Mouse (Mus musculus) intestine, embryonic 14.5 days (tissue): ENCODE data around the gene Katnb1. TPM values are rescaled to one million over a fixed set of nuclear protein-coding genes. Genes with fewer than 3 reads are reported as not detected.
A peak's percentile ranks its signal among the peaks of the same experiment; 100 is the strongest.

ENCODE experiments used
- ATAC-seq: fragments of 200-750 bp; cut with Nextera tagmentation; replicated peaks from 2 replicates; pipeline ENCODE4 v1.8.0; 2017; ENCODE audit warnings: low read depth, moderate number of reproducible peaks, moderate TSS enrichment, moderate library complexity; ENCODE audit not compliant: low FRiP score, low TSS enrichment
- DNase-seq: peaks from one replicate; pipeline ENCODE4 v3.0.0-alpha.2; 2018; ENCODE audit warnings: low spot score
- H3K27ac ChIP-seq: fragments of 300-500 bp; sonication (generic); 2 replicates; pipeline ENCODE4 v1.5.1; 2014; ENCODE audit warnings: low read depth, mild to moderate bottlenecking, control low read depth
- H3K27me3 ChIP-seq: fragments of 300-500 bp; sonication (generic); replicated peaks from 2 replicates; pipeline ENCODE4 v1.6.1; 2014; ENCODE audit warnings: low read length, control low read depth; ENCODE audit not compliant: control insufficient read depth, insufficient read depth
- H3K36me3 ChIP-seq: fragments of 300-500 bp; sonication (generic); 2 replicates; pipeline ENCODE4 v1.6.1; 2014; ENCODE audit warnings: low read length, control low read depth; ENCODE audit not compliant: control insufficient read depth, insufficient read depth
- H3K4me1 ChIP-seq: fragments of 300-500 bp; sonication (generic); replicated peaks from 2 replicates; pipeline ENCODE4 v1.6.1; 2014; ENCODE audit warnings: low read length, control low read depth, mixed read lengths; ENCODE audit not compliant: control insufficient read depth, insufficient read depth
- H3K4me2 ChIP-seq: fragments of 300-500 bp; sonication (generic); 2 replicates; pipeline ENCODE4 v1.6.1; 2014; ENCODE audit warnings: low read length
- H3K4me3 ChIP-seq: fragments of 300-500 bp; sonication (generic); 2 replicates; pipeline ENCODE4 v1.5.1; 2014; ENCODE audit warnings: low read depth, low read length, control low read depth, mixed read lengths
- H3K9ac ChIP-seq: fragments of 300-500 bp; sonication (generic); 2 replicates; pipeline ENCODE4 v1.6.1; 2014; ENCODE audit warnings: mild to moderate bottlenecking, low read length
- H3K9me3 ChIP-seq: fragments of 300-500 bp; sonication (generic); 2 replicates; pipeline ENCODE4 v1.6.1; 2016; ENCODE audit warnings: low read length, control low read depth; ENCODE audit not compliant: control insufficient read depth
- WGBS: fragments of 180-500 bp; shearing (Covaris S2); extraction: QIAGEN DNeasy Blood & Tissue Kit; methylation state at CpG from one replicate; pipeline ENCODE4 v1.1.7; 2014; 5-methylcytosine and 5-hydroxymethylcytosine counted together
- polyA plus RNA-seq: library from polyadenylated mRNA; unstranded; fragments of >200 nt; fragmentation: Nextera tagmentation; extraction: Ambion mirVana; gene quantifications from 2 replicates; pipeline ENCODE4 v1.2.1, GENCODE M21; 2014

Gene Katnb1
- polyA plus RNA-seq, 1 experiment from 2014 or later = 18.5 TPM

- H3K9ac ChIP-seq = no peak overlapping the region
- WGBS = 78% methylated on average over 1 of the region's 1 CpGs
- peaks cover 42% of the 10 kb centered on the region for H3K4me1 ChIP-seq
These were observed 60.0 kb downstream of the Katnb1 start for GRCm38 (mm10) chr8:95141026-95141425.

GRCm38 (mm10) chr8:95141469-95142074 lies 60.6 kb downstream of the Katnb1 start:
- no peak for DNase-seq
- no peaks in the 10 kb centered on the region for H3K27me3 ChIP-seq
- H3K4me2 ChIP-seq = peak overlapping the region; percentile 64
- 0% methylated on average over 6 of the region's 6 CpGs for WGBS
- no peaks in the 10 kb centered on the region for H3K36me3 ChIP-seq
- H3K27ac ChIP-seq = peak overlapping the region; percentile 16; the same call in 1 of the 2 replicates
- H3K4me1 ChIP-seq = peaks cover 42% of the 10 kb centered on the region
- H3K9ac ChIP-seq = peak overlapping the region; percentile 65
- ATAC-seq = 0 out of 2 replicates have a peak, but pooled peaks have one; percentile 7
- H3K9me3 ChIP-seq = no peaks in the 10 kb centered on the region
- peak overlapping the region; percentile 61 for H3K4me3 ChIP-seq

More at GRCm38 (mm10) chr8:95141026-95141425, 60.0 kb downstream of the Katnb1 start:
- H3K4me2 ChIP-seq = peak overlapping the region; percentile 64
- DNase-seq = no peak
- ATAC-seq = no peak
- no peak overlapping the region for H3K4me3 ChIP-seq
- no peaks in the 10 kb centered on the region for H3K27me3 ChIP-seq
- no peaks in the 10 kb centered on the region for H3K36me3 ChIP-seq
- peak overlapping the region; percentile 16; the same call in 1 of the 2 replicates for H3K27ac ChIP-seq
- no peaks in the 10 kb centered on the region for H3K9me3 ChIP-seq

DNA sequence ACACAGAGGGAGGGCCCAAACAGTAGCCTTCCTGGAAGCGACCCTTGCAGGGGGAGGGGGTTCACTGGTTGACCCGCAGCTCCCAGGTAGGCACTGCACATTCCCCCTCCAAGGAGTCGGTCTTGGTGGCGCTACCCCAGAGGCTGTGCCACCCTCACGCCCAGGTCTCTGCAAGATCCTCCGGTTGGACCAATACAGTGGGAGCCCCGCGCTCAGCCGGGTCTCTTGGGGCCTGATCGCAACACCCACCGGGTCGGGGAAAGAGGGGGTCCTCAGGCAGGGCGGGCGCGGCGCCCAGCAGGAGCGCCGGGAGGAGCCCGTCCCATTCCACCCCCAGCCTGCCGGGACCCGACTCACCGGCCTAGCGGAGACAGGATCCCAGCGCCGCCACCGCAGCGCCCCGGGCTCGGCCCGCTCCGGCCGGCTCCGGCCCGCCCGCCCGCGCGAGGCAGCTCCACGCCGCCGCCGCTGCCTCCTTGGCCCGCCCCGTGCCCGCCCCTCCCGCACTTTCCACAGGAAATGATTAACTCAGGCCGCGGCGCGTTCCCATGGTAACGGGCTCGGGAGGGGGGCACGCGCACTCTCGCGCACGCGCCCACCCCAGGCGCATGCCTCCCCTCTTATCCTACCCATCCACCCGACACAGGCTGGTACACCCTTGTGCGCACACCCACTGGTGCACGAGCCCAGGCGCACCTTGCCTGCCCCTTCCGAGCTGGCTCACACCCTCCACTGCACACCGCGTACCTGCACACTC lies 61.3 kb downstream of the Katnb1 start:
- peaks cover 37% of the 10 kb centered on the region for H3K4me1 ChIP-seq
- peak; percentile 85 for DNase-seq

GRCm38 (mm10) chr8:95142985-95143804 lies 62.2 kb downstream of the Katnb1 start:
- 0 out of 2 replicates have a peak, but pooled peaks have one; percentile 0 for ATAC-seq
- no peaks in the 10 kb centered on the region for H3K9me3 ChIP-seq
- peak overlapping the region; percentile 65 for H3K9ac ChIP-seq
- DNase-seq = peak; percentile 71
- 0 out of 2 replicates have a peak overlapping the region, but pooled peaks have one; percentile 61 for H3K4me3 ChIP-seq
- 16% methylated on average over 17 of the region's 17 CpGs for WGBS
- H3K27ac ChIP-seq = peak overlapping the region; percentile 82
- no peaks in the 10 kb centered on the region for H3K27me3 ChIP-seq
- H3K36me3 ChIP-seq = no peaks in the 10 kb centered on the region
- H3K4me1 ChIP-seq = peaks cover 30% of the 10 kb centered on the region
- peak overlapping the region; percentile 64 for H3K4me2 ChIP-seq

More for the DNA sequence above, 61.3 kb downstream of the Katnb1 start:
- WGBS = 1% methylated on average over 57 of the region's 66 CpGs
- H3K27ac ChIP-seq = peak overlapping the region; percentile 82
- H3K9me3 ChIP-seq = no peaks in the 10 kb centered on the region
- peak overlapping the region; percentile 64 for H3K4me2 ChIP-seq
- ATAC-seq = peak; percentile 67
- H3K4me3 ChIP-seq = peak overlapping the region; percentile 61
- no peaks in the 10 kb centered on the region for H3K27me3 ChIP-seq
- no peaks in the 10 kb centered on the region for H3K36me3 ChIP-seq
- H3K9ac ChIP-seq = peak overlapping the region; percentile 65

GRCm38 (mm10) chr8:95143805-95144630 lies 63.0 kb downstream of the Katnb1 start:
- H3K9me3 ChIP-seq = no peaks in the 10 kb centered on the region
- no peak overlapping the region for H3K4me2 ChIP-seq
- no peak for ATAC-seq
- no peaks in the 10 kb centered on the region for H3K27me3 ChIP-seq
- H3K4me3 ChIP-seq = no peak overlapping the region
- 71% methylated on average over 6 of the region's 6 CpGs for WGBS
- no peak for DNase-seq
- H3K4me1 ChIP-seq = peaks cover 21% of the 10 kb centered on the region
- no peaks in the 10 kb centered on the region for H3K36me3 ChIP-seq
- no peak overlapping the region for H3K9ac ChIP-seq
- H3K27ac ChIP-seq = peak overlapping the region; percentile 82

GRCm38 (mm10) chr8:95144631-95145015 lies 63.6 kb downstream of the Katnb1 start:
- no peak; the same call in 1 of the 2 replicates for ATAC-seq

GRCm38 (mm10) chr8:95146044-95146745 lies 65.2 kb downstream of the Katnb1 start:
- Histone ChIP-seq H3K27me3 (no peaks in the 10 kb centered on the region), H3K9me3 (no peaks in the 10 kb centered on the region), H3K27ac (no peak overlapping the region), H3K4me1 (peaks cover 19% of the 10 kb centered on the region), H3K36me3 (no peaks in the 10 kb centered on the region), H3K9ac (no peak overlapping the region), H3K4me3 (no peak overlapping the region), H3K4me2 (no peak overlapping the region)
- DNase-seq (no peak), ATAC-seq (0 out of 2 replicates have a peak, but pooled peaks have one; percentile 11)
- WGBS = 39% methylated on average over 2 of the region's 2 CpGs

More at GRCm38 (mm10) chr8:95144631-95145015, 63.6 kb downstream of the Katnb1 start:
- Histone ChIP-seq H3K27ac (peak overlapping the region; percentile 82), H3K9me3 (no peaks in the 10 kb centered on the region), H3K9ac (no peak overlapping the region), H3K4me2 (no peak overlapping the region), H3K4me3 (no peak overlapping the region), H3K27me3 (no peaks in the 10 kb centered on the region), H3K4me1 (peaks cover 19% of the 10 kb centered on the region), H3K36me3 (no peaks in the 10 kb centered on the region)
- 68% methylated on average over 2 of the region's 2 CpGs for WGBS
- no peak for DNase-seq
